Mouse (Mus musculus): Measurements from ENCODE around the gene Pear1.

- no peak for TF ChIP-seq CTCF (IDR thresholded peaks at IDR 0.05; ENCODE audit: extremely low read depth, insufficient read depth, low read length)
- TF ChIP-seq POLR2A (IDR thresholded peaks at IDR 0.05; ENCODE audit: extremely low read depth, insufficient read depth, low read length): no peak
Observed at GRCm38 (mm10) chr3:87818226-87818625, 5.9 kb downstream of the Pear1 start.
